Mouse (Mus musculus) MEL (cell line): ENCODE data around the gene Eef2k.
"Not testable (repeated sequence)": the region's sequence is repeated elsewhere in the genome, so short reads cannot be mapped to it uniquely, and the experiment has no call there.

Experiments
- CHD2 ChIP-seq: IDR thresholded peaks from 2 replicates; pipeline ENCODE4 v1.6.1; 2011; ENCODE audit warnings: low read length, improper control_type of control experiment
- CTCF ChIP-seq, 3 experiments: IDR thresholded peaks in 2 of 3; conservative IDR thresholded peaks in 1 of 3; 2 replicates each; pipeline ENCODE4 v1.5.1; 2011 to 2012; ENCODE audit warnings: low read length in 3 of 3, low read depth in 2 of 3, mild to moderate bottlenecking in 2 of 3, improper control_type of control experiment in 1 of 3, inconsistent platforms in 1 of 3, mixed read lengths in 1 of 3, moderate library complexity in 1 of 3; ENCODE audit not compliant: control insufficient read depth in 1 of 3, insufficient read depth in 1 of 3, poor library complexity in 1 of 3, severe bottlenecking in 1 of 3
- EP300 ChIP-seq, 2 experiments: IDR thresholded peaks; 2 replicates each; pipeline ENCODE4 v1.6.1; 2011; ENCODE audit warnings: improper control_type of control experiment in 2 of 2, low read length in 2 of 2, low read depth in 1 of 2, mild to moderate bottlenecking in 1 of 2
- MAZ ChIP-seq: IDR thresholded peaks from 2 replicates; pipeline ENCODE4 v1.6.1; 2012; ENCODE audit warnings: low read depth, mild to moderate bottlenecking, inconsistent platforms, low read length, improper control_type of control experiment
- POLR2A ChIP-seq, 2 experiments: IDR thresholded peaks; 2 replicates each; pipeline ENCODE4 v1.6.1; 2011 to 2012; ENCODE audit warnings: low read length in 2 of 2, mild to moderate bottlenecking in 2 of 2, control low read depth in 1 of 2, improper control_type of control experiment in 1 of 2, low read depth in 1 of 2, moderate library complexity in 1 of 2; ENCODE audit not compliant: control insufficient read depth in 1 of 2, insufficient read depth in 1 of 2, poor library complexity in 1 of 2
- TAL1 ChIP-seq: IDR thresholded peaks from 2 replicates; pipeline ENCODE4 v1.6.1; 2012; ENCODE audit warnings: mild to moderate bottlenecking, inconsistent platforms, low read length, moderate library complexity, mixed read lengths

- not testable (repeated sequence) for TF ChIP-seq CTCF (IDR thresholded peaks at IDR 0.05 in 2 of 3, conservative IDR thresholded peaks at IDR 0.05 in 1 of 3; ENCODE audit: control insufficient read depth in 1 of 3, insufficient read depth in 1 of 3, low read depth in 2 of 3, low read length in 3 of 3, poor library complexity in 1 of 3, severe bottlenecking in 1 of 3); POLR2A (IDR thresholded peaks at IDR 0.05; ENCODE audit: control insufficient read depth in 1 of 2, insufficient read depth in 1 of 2, low read depth in 1 of 2, low read length in 2 of 2, poor library complexity in 1 of 2); CHD2; EP300 (IDR thresholded peaks at IDR 0.05; ENCODE audit: low read depth in 1 of 2, low read length in 2 of 2); MAZ; TAL1
Measured at GRCm38 (mm10) chr7:120953591-120953990, 111.0 kb downstream of the Eef2k start.
